Mouse (Mus musculus): Measurements from ENCODE around the gene Pik3r2.

Gene Pik3r2

GRCm38 (mm10) chr8:70742981-70743655, 33.4 kb downstream of the Pik3r2 start:
- DNase-seq (ENCODE audit: low spot score in 2 of 2) = no peak

- DNase-seq (ENCODE audit: low spot score in 2 of 2) = no peak
Observed at GRCm38 (mm10) chr8:70742176-70742575, 34.3 kb downstream of the Pik3r2 start.

GRCm38 (mm10) chr8:70741661-70742060, 34.9 kb downstream of the Pik3r2 start:
- DNase-seq (ENCODE audit: low spot score in 2 of 2) = no peak

- no peak for DNase-seq (ENCODE audit: low spot score in 2 of 2)
Observed at GRCm38 (mm10) chr8:70738211-70738610, 38.3 kb downstream of the Pik3r2 start.

GRCm38 (mm10) chr8:70737705-70738104, 38.8 kb downstream of the Pik3r2 start:
- DNase-seq (ENCODE audit: low spot score in 2 of 2) = no peak

- no peak for DNase-seq (ENCODE audit: low spot score in 2 of 2)
Observed at GRCm38 (mm10) chr8:70730956-70731355, 45.6 kb downstream of the Pik3r2 start.

- no peak for DNase-seq (ENCODE audit: low spot score in 2 of 2)
Observed at GRCm38 (mm10) chr8:70729808-70730475, 46.6 kb downstream of the Pik3r2 start.

- no peak for DNase-seq (ENCODE audit: low spot score in 2 of 2)
Observed at GRCm38 (mm10) chr8:70726721-70727120, 49.8 kb downstream of the Pik3r2 start.

GRCm38 (mm10) chr8:70725792-70726447, 50.6 kb downstream of the Pik3r2 start:
- DNase-seq (ENCODE audit: low spot score in 2 of 2) = no peak

- no peak for DNase-seq (ENCODE audit: low spot score in 2 of 2)
Observed at GRCm38 (mm10) chr8:70724216-70724615, 52.3 kb downstream of the Pik3r2 start.

- no peak for DNase-seq (ENCODE audit: low spot score in 2 of 2)
Observed at GRCm38 (mm10) chr8:70723486-70724210, 52.9 kb downstream of the Pik3r2 start, which contains the start of gene Pde4c. Pde4c (plus strand) TSS chr8:70723720.

GRCm38 (mm10) chr8:70721601-70722000, 54.9 kb downstream of the Pik3r2 start:
- no peak for DNase-seq (ENCODE audit: low spot score in 2 of 2)

GRCm38 (mm10) chr8:70720739-70721138, 55.8 kb downstream of the Pik3r2 start:
- DNase-seq (ENCODE audit: low spot score in 2 of 2) = peak; percentile 82 to 86

- no peak for DNase-seq (ENCODE audit: low spot score in 2 of 2)
Observed at GRCm38 (mm10) chr8:70719796-70720270, 56.7 kb downstream of the Pik3r2 start.

GRCm38 (mm10) chr8:70718297-70718696, 58.2 kb downstream of the Pik3r2 start, which contains the start of gene Gm3336:
Gm3336 (plus strand) TSS chr8:70718543.
- peak in 1 of 2 experiments; percentile 62 for DNase-seq (ENCODE audit: low spot score in 2 of 2)
